ENCODE assay signal across 24 mouse cellular contexts in the genomic region with DNA sequence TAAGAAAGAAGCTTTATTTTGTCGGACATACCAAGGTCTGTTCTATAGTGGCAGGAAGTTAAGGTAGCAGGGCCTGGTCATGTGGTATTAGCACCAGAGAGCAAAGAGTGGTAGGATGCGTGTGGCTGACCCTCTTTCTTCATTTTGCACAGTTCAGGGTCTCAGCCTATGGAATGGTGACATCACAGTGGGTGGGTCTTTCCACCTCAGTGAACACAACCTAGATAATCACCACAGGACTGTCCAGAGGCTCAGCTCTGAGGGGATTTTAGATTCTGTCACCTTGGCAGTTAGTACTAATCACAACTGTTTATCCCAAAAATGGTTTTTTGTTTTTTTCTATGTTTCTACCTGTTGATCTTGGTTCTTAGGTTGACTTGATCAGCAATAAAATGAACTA.
DNase-seq lines count a peak whose midpoint lies in the region; ATAC-seq and TF ChIP-seq lines count a peak whose summit lies in the region.
"Had no signal": no experiment of that assay in that cellular context is flagged by ENCODE, and none has a peak within 500 bp of the region (broad histone marks: within the 10 kb centered on the region; RNA-seq: fewer than 3 reads in every experiment).

No protein-coding gene starts in this region.

- no peak overlapping the region for H3K4me3 ChIP-seq in heart, embryonic 12.5 days
- H3K4me3 ChIP-seq in midbrain, embryonic 11.5 days (ENCODE audit: low read depth, low read length) = no peak overlapping the region
- H3K4me3 ChIP-seq in midbrain, postnatal 0 days (ENCODE audit: low read depth, low read length) = no peak overlapping the region
- H3K4me3 ChIP-seq: embryonic facial prominence, embryonic 10.5 days; embryonic facial prominence, embryonic 12.5 days; forebrain, embryonic 13.5 days; forebrain, embryonic 15.5 days had no signal

- H3K27ac ChIP-seq in heart, embryonic 12.5 days (ENCODE audit: poor library complexity, severe bottlenecking) = no peak overlapping the region
- no peak overlapping the region for H3K27ac ChIP-seq in midbrain, embryonic 11.5 days (ENCODE audit: low read depth, low read length)
- H3K27ac ChIP-seq in midbrain, postnatal 0 days (ENCODE audit: low read depth, low read length) = no peak overlapping the region
- H3K27ac ChIP-seq: embryonic facial prominence, embryonic 10.5 days; embryonic facial prominence, embryonic 12.5 days; forebrain, embryonic 13.5 days; forebrain, embryonic 15.5 days had no signal

- ATAC-seq in heart, embryonic 12.5 days (ENCODE audit: insufficient number of reproducible peaks, low FRiP score) = peak; percentile 39; the same call in 1 of the 2 replicates
- 0 out of 2 replicates have a peak, but pooled peaks have one; percentile 38 for ATAC-seq in midbrain, embryonic 11.5 days (ENCODE audit: low FRiP score)
- no peak for ATAC-seq in midbrain, postnatal 0 days (ENCODE audit: low FRiP score)
- no peak for ATAC-seq in cerebellum, adult (ENCODE audit: insufficient number of reproducible peaks, low FRiP score, low TSS enrichment)
- ATAC-seq: activated CD4-positive, CD25-positive, alpha-beta regulatory T cell, adult 4 months; CD4-positive, CD25-positive, alpha-beta regulatory T cell, adult 4 months; forebrain, embryonic 13.5 days; forebrain, embryonic 15.5 days; forebrain, postnatal 0 days; Patski had no signal

- no peaks in the 10 kb centered on the region for H3K9me3 ChIP-seq in heart, embryonic 12.5 days (replicated peaks)
- H3K9me3 ChIP-seq in midbrain, embryonic 11.5 days (ENCODE audit: control insufficient read depth, low read length) = no peaks in the 10 kb centered on the region
- no peaks in the 10 kb centered on the region for H3K9me3 ChIP-seq in midbrain, postnatal 0 days (ENCODE audit: low read length)
- H3K9me3 ChIP-seq: embryonic facial prominence, embryonic 10.5 days; embryonic facial prominence, embryonic 12.5 days; forebrain, embryonic 13.5 days; forebrain, embryonic 15.5 days; G1E had no signal

- intact Hi-C loops in heart, postnatal 25 days (cut with DNase I) = no loop called here

- WGBS in heart, embryonic 12.5 days = 78% methylated on average over 2 of the region's 2 CpGs
- 69% methylated on average over 2 of the region's 2 CpGs for WGBS in midbrain, embryonic 11.5 days
- WGBS in midbrain, postnatal 0 days = 77% methylated on average over 2 of the region's 2 CpGs

- H3K27me3 ChIP-seq in heart, embryonic 12.5 days (replicated peaks) = no peaks in the 10 kb centered on the region
- H3K27me3 ChIP-seq in midbrain, embryonic 11.5 days (ENCODE audit: control insufficient read depth, insufficient read depth, low read length) = no peaks in the 10 kb centered on the region
- no peaks in the 10 kb centered on the region for H3K27me3 ChIP-seq in midbrain, postnatal 0 days (ENCODE audit: insufficient read depth, low read length)
- H3K27me3 ChIP-seq: CH12.LX; embryonic facial prominence, embryonic 12.5 days; forebrain, embryonic 13.5 days; forebrain, embryonic 15.5 days; Patski had no signal

- no peak overlapping the region for H3K4me2 ChIP-seq in heart, embryonic 12.5 days
- H3K4me2 ChIP-seq in midbrain, embryonic 11.5 days = no peak overlapping the region
- H3K4me2 ChIP-seq in midbrain, postnatal 0 days (ENCODE audit: low read depth, low read length, poor library complexity, severe bottlenecking) = no peak overlapping the region
- H3K4me2 ChIP-seq: embryonic facial prominence, embryonic 12.5 days; forebrain, embryonic 13.5 days; forebrain, embryonic 15.5 days had no signal

- no peak overlapping the region for H3K9ac ChIP-seq in heart, embryonic 12.5 days
- no peak overlapping the region for H3K9ac ChIP-seq in midbrain, embryonic 11.5 days (ENCODE audit: low read length)
- no peak overlapping the region for H3K9ac ChIP-seq in midbrain, postnatal 0 days (replicated peaks; ENCODE audit: low read length, poor library complexity, severe bottlenecking)
- H3K9ac ChIP-seq: embryonic facial prominence, embryonic 12.5 days; forebrain, embryonic 13.5 days; forebrain, embryonic 15.5 days; forebrain, postnatal 0 days had no signal

- TF ChIP-seq CTCF in midbrain, postnatal 0 days (IDR thresholded peaks at IDR 0.05) = no peak

- no peak for DNase-seq in heart, postnatal 25 days (ENCODE audit: low spot score)
- DNase-seq in midbrain, embryonic 11.5 days (ENCODE audit: low spot score, missing footprints) = no peak
- DNase-seq in midbrain, postnatal 0 days (ENCODE audit: low spot score) = no peak
- DNase-seq: adrenal gland, adult 8-10 months; adrenal gland, postnatal 14 days; adrenal gland, postnatal 36 days; B cell, adult 2 months; cerebellum, adult 11-12 months; cerebellum, adult 2 months; cerebellum, adult 9-10 months; cerebellum, postnatal 10 days; cerebellum, postnatal 25 days; forebrain, postnatal 0 days had no signal

- H3K36me3 ChIP-seq in heart, embryonic 12.5 days = no peaks in the 10 kb centered on the region
- no peaks in the 10 kb centered on the region for H3K36me3 ChIP-seq in midbrain, embryonic 11.5 days (ENCODE audit: control insufficient read depth, insufficient read depth, low read length)
- no peaks in the 10 kb centered on the region for H3K36me3 ChIP-seq in midbrain, postnatal 0 days (ENCODE audit: insufficient read depth, low read length)
- H3K36me3 ChIP-seq: embryonic facial prominence, embryonic 10.5 days; embryonic facial prominence, embryonic 12.5 days; forebrain, embryonic 15.5 days had no signal

- H3K4me1 ChIP-seq in heart, embryonic 12.5 days (replicated peaks) = peaks cover 13% of the 10 kb centered on the region
- H3K4me1 ChIP-seq in midbrain, embryonic 11.5 days (ENCODE audit: control insufficient read depth, insufficient read depth, low read length) = peaks cover 2% of the 10 kb centered on the region; the same call in 1 of the 2 replicates
- no peaks in the 10 kb centered on the region for H3K4me1 ChIP-seq in midbrain, postnatal 0 days (ENCODE audit: insufficient read depth, low read length)
- H3K4me1 ChIP-seq: embryonic facial prominence, embryonic 10.5 days; embryonic facial prominence, embryonic 12.5 days; forebrain, embryonic 13.5 days; forebrain, embryonic 15.5 days had no signal

Comparison
In these comparisons a context has a peak if more than half of its experiments do, and no peak if none do; other contexts are left out.
1. ATAC-seq: peak in heart, embryonic 12.5 days (single experiment) and midbrain, embryonic 11.5 days (single experiment); none in midbrain, postnatal 0 days (single experiment) and cerebellum, adult (single experiment).